Mouse (Mus musculus): ENCODE results near the gene Cgas.
"Not testable (repeated sequence)": the region's sequence is repeated elsewhere in the genome, so short reads cannot be mapped to it uniquely, and the experiment has no call there.

The Cgas gene

GRCm38 (mm10) chr9:78442579-78443392 lies at the start of gene Cgas:
Gene Cgas (minus strand): TSS chr9:78443237.
- DNase-seq (ENCODE audit: low read depth), result no peak

GRCm38 (mm10) chr9:78492254-78492653 lies 49.2 kb upstream of the Cgas start:
- DNase-seq (ENCODE audit: low read depth), result no peak

- no peak for DNase-seq (ENCODE audit: low read depth)
Measured at GRCm38 (mm10) chr9:78491169-78491568, 48.1 kb upstream of the Cgas start.

GRCm38 (mm10) chr9:78488890-78489420 lies 45.9 kb upstream of the Cgas start, which contains the start of gene Eef1a1:
Gene Eef1a1 (minus strand): TSS chr9:78489151.
- DNase-seq (ENCODE audit: low read depth), result no peak

- not testable (repeated sequence) for DNase-seq (ENCODE audit: low read depth)
Measured at GRCm38 (mm10) chr9:78488021-78488420, 45.0 kb upstream of the Cgas start.

- DNase-seq (ENCODE audit: low read depth), result no peak
Measured at GRCm38 (mm10) chr9:78484660-78485059, 41.6 kb upstream of the Cgas start.

GRCm38 (mm10) chr9:78482386-78482785 lies 39.3 kb upstream of the Cgas start:
- DNase-seq (ENCODE audit: low read depth), result no peak

- DNase-seq (ENCODE audit: low read depth), result peak; percentile 95
Measured at GRCm38 (mm10) chr9:78481423-78482331, 38.6 kb upstream of the Cgas start.

- DNase-seq (ENCODE audit: low read depth), result no peak
Measured at GRCm38 (mm10) chr9:78480706-78481358, 37.8 kb upstream of the Cgas start.

GRCm38 (mm10) chr9:78480227-78480626 lies 37.2 kb upstream of the Cgas start:
- DNase-seq (ENCODE audit: low read depth), result not testable (repeated sequence)

- DNase-seq (ENCODE audit: low read depth), result not testable (repeated sequence)
Measured at GRCm38 (mm10) chr9:78479308-78479707, 36.3 kb upstream of the Cgas start.

GRCm38 (mm10) chr9:78478009-78478605 lies 35.1 kb upstream of the Cgas start:
- not testable (repeated sequence) for DNase-seq (ENCODE audit: low read depth)

- no peak for DNase-seq (ENCODE audit: low read depth)
Measured at GRCm38 (mm10) chr9:78477021-78477551, 34.0 kb upstream of the Cgas start.

GRCm38 (mm10) chr9:78476531-78477020 lies 33.5 kb upstream of the Cgas start:
- DNase-seq (ENCODE audit: low read depth), result no peak

- no peak for DNase-seq (ENCODE audit: low read depth)
Measured at GRCm38 (mm10) chr9:78475873-78476272, 32.8 kb upstream of the Cgas start.

GRCm38 (mm10) chr9:78475383-78475780 lies 32.3 kb upstream of the Cgas start:
- no peak for DNase-seq (ENCODE audit: low read depth)

GRCm38 (mm10) chr9:78474771-78475382 lies 31.8 kb upstream of the Cgas start:
- DNase-seq (ENCODE audit: low read depth), result no peak

GRCm38 (mm10) chr9:78474270-78474669 lies 31.2 kb upstream of the Cgas start:
- no peak for DNase-seq (ENCODE audit: low read depth)

GRCm38 (mm10) chr9:78473588-78473987 lies 30.6 kb upstream of the Cgas start:
- DNase-seq (ENCODE audit: low read depth), result no peak

- DNase-seq (ENCODE audit: low read depth), result no peak
Measured at GRCm38 (mm10) chr9:78465725-78466124, 22.7 kb upstream of the Cgas start.

GRCm38 (mm10) chr9:78463337-78463736 lies 20.3 kb upstream of the Cgas start:
- no peak for DNase-seq (ENCODE audit: low read depth)

All from fibroblast of lung, adult 2 months (primary cell).